Mouse (Mus musculus): ENCODE results near the gene Atxn2. TPM values are rescaled to one million over a fixed set of nuclear protein-coding genes. Genes with fewer than 3 reads are reported as not detected.
"Not testable (repeated sequence)": the region's sequence is repeated elsewhere in the genome, so short reads cannot be mapped to it uniquely, and the experiment has no call there.

Atxn2 gene
- polyA plus RNA-seq, 1 experiment from 2014 or later = 99.2 TPM

DNA sequence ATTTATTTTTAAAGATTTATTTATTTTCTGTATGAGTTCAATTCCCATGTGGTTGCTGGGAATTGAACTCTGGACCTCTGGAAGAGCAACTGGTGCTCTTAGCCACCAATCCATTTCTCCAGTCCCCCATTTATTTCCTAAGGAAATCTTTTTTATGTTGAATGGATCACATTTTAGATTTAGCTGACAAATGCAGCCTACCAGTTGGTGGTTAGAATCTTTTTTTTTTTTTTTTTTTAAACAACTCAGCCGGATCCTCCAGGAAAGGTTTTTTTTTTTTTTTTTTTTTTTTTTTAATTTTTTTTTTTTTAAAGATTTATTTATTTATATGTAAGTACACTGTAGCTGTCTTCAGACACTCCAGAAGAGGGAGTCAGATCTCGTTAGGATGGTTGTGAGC lies 27.0 kb downstream of the Atxn2 start:
- H3K27ac ChIP-seq (ENCODE audit: low read depth, low read length); H3K36me3 ChIP-seq (ENCODE audit: control insufficient read depth, insufficient read depth, low read length); DNase-seq (ENCODE audit: low spot score); H3K9me3 ChIP-seq (ENCODE audit: control insufficient read depth, low read length); ATAC-seq (replicated peaks; ENCODE audit: low FRiP score); H3K4me3 ChIP-seq (ENCODE audit: low read depth, low read length); H3K27me3 ChIP-seq (ENCODE audit: control insufficient read depth, insufficient read depth, low read length); H3K9ac ChIP-seq (ENCODE audit: low read length); H3K4me2 ChIP-seq (ENCODE audit: low read depth, low read length, severe bottlenecking); H3K4me1 ChIP-seq (replicated peaks; ENCODE audit: control insufficient read depth, insufficient read depth, low read length): not testable (repeated sequence)
- 75% methylated on average over 1 of the region's 2 CpGs for WGBS

DNA sequence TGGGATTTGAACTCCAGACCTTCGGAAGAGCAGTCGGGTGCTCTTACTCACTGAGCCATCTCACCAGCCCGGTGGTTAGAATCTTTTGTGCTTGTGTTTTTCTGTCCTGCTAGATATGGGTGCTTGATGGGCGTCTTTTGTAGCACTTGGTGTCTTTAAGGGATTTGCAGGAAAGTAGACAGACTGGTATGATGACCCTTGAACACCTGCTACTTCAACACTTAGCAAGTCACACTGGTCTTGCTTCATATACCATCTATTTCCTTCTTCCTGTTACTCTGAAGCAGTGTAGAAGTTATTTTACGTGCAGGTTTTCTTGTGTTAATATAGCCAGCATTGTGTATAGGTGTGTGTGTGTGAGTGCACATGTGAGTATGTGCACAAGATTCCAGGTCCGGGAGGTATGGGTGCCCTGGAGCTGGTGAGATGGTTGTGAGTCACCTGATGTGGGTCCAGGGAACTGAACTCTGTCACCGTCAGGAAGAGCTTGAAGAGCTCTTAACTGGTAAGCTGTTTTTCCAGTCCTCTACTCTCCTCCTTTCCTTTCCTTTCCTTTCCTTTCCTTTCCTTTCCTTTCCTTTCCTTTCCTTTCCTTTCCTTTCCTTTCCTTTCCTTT lies 27.5 kb downstream of the Atxn2 start:
- Histone ChIP-seq H3K27me3 (ENCODE audit: control insufficient read depth, insufficient read depth, low read length) (no peaks in the 10 kb centered on the region), H3K4me3 (ENCODE audit: low read depth, low read length) (no peak overlapping the region), H3K9me3 (ENCODE audit: control insufficient read depth, low read length) (no peaks in the 10 kb centered on the region), H3K4me1 (replicated peaks; ENCODE audit: control insufficient read depth, insufficient read depth, low read length) (no peaks in the 10 kb centered on the region), H3K9ac (ENCODE audit: low read length) (no peak overlapping the region), H3K4me2 (ENCODE audit: low read depth, low read length, severe bottlenecking) (no peak overlapping the region), H3K36me3 (ENCODE audit: control insufficient read depth, insufficient read depth, low read length) (no peaks in the 10 kb centered on the region), H3K27ac (ENCODE audit: low read depth, low read length) (no peak overlapping the region)
- WGBS = 94% methylated on average over 7 of the region's 7 CpGs
- no peak for ATAC-seq (replicated peaks; ENCODE audit: low FRiP score)
- DNase-seq (ENCODE audit: low spot score) = no peak

DNA sequence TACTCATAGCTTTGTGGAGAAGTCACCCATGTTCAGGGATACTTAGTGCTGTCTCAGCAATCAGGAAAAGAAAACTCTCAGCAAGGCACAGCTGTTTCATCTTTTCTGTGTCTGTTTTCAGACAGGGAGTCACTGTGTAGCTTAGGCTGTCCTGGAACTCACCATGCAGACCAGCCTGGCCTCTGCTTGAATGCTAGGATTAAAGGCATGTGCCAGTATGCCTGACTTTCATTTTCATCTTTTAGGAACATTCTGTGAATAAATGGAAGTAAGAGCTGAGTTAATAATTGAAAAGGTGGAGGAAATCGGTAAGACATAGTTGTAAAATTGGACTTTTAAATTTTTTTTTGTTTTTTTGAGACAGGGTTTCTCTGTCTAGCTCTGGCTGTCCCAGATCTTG lies 29.4 kb downstream of the Atxn2 start:
- no peaks in the 10 kb centered on the region for H3K4me1 ChIP-seq (replicated peaks; ENCODE audit: control insufficient read depth, insufficient read depth, low read length)
- H3K4me3 ChIP-seq (ENCODE audit: low read depth, low read length) = no peak overlapping the region
- H3K36me3 ChIP-seq (ENCODE audit: control insufficient read depth, insufficient read depth, low read length) = no peaks in the 10 kb centered on the region
- ATAC-seq (replicated peaks; ENCODE audit: low FRiP score) = no peak
- no peak for DNase-seq (ENCODE audit: low spot score)
- H3K9ac ChIP-seq (ENCODE audit: low read length) = no peak overlapping the region
- no peaks in the 10 kb centered on the region for H3K9me3 ChIP-seq (ENCODE audit: control insufficient read depth, low read length)
- no peak overlapping the region for H3K27ac ChIP-seq (ENCODE audit: low read depth, low read length)
- no peak overlapping the region for H3K4me2 ChIP-seq (ENCODE audit: low read depth, low read length, severe bottlenecking)
- no peaks in the 10 kb centered on the region for H3K27me3 ChIP-seq (ENCODE audit: control insufficient read depth, insufficient read depth, low read length)
- 93% methylated on average over 1 of the region's 1 CpGs for WGBS

DNA sequence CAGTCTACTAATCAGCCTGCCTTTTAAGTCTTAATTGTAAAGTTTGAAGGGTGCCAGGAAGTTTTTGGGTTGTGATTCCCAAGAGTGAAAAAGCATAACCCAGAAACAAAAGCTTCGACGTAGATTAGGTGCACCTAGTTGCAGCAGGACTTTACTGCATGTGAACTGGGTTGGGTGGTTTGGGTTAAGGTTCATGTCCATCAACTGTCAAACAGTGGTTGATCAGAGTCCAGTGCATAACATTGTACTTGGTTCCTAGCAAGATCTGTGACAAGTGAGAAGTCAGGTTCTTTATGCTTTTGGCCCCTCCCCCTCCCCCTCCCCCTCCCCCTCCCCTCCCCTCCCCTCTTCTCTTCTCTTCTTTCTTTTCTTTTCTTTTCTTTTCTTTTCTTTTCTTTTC lies 31.8 kb downstream of the Atxn2 start:
- H3K4me3 ChIP-seq (ENCODE audit: low read depth, low read length) = no peak overlapping the region
- no peak overlapping the region for H3K9ac ChIP-seq (ENCODE audit: low read length)
- no peaks in the 10 kb centered on the region for H3K9me3 ChIP-seq (ENCODE audit: control insufficient read depth, low read length)
- ATAC-seq (replicated peaks; ENCODE audit: low FRiP score) (no peak), DNase-seq (ENCODE audit: low spot score) (no peak)
- no peak overlapping the region for H3K4me2 ChIP-seq (ENCODE audit: low read depth, low read length, severe bottlenecking)
- WGBS = 95% methylated on average over 2 of the region's 2 CpGs
- no peaks in the 10 kb centered on the region for H3K4me1 ChIP-seq (replicated peaks; ENCODE audit: control insufficient read depth, insufficient read depth, low read length)
- no peak overlapping the region for H3K27ac ChIP-seq (ENCODE audit: low read depth, low read length)
- no peaks in the 10 kb centered on the region for H3K36me3 ChIP-seq (ENCODE audit: control insufficient read depth, insufficient read depth, low read length)
- no peaks in the 10 kb centered on the region for H3K27me3 ChIP-seq (ENCODE audit: control insufficient read depth, insufficient read depth, low read length)

- H3K36me3 ChIP-seq (ENCODE audit: control insufficient read depth, insufficient read depth, low read length); DNase-seq (ENCODE audit: low spot score); H3K9ac ChIP-seq (ENCODE audit: low read length); H3K27me3 ChIP-seq (ENCODE audit: control insufficient read depth, insufficient read depth, low read length); H3K9me3 ChIP-seq (ENCODE audit: control insufficient read depth, low read length); H3K4me3 ChIP-seq (ENCODE audit: low read depth, low read length); H3K27ac ChIP-seq (ENCODE audit: low read depth, low read length); H3K4me2 ChIP-seq (ENCODE audit: low read depth, low read length, severe bottlenecking); ATAC-seq (replicated peaks; ENCODE audit: low FRiP score); H3K4me1 ChIP-seq (replicated peaks; ENCODE audit: control insufficient read depth, insufficient read depth, low read length): not testable (repeated sequence)
- WGBS = 96% methylated on average over 4 of the region's 4 CpGs
Observed at GRCm38 (mm10) chr5:121747884-121748594, 36.9 kb downstream of the Atxn2 start.

DNA sequence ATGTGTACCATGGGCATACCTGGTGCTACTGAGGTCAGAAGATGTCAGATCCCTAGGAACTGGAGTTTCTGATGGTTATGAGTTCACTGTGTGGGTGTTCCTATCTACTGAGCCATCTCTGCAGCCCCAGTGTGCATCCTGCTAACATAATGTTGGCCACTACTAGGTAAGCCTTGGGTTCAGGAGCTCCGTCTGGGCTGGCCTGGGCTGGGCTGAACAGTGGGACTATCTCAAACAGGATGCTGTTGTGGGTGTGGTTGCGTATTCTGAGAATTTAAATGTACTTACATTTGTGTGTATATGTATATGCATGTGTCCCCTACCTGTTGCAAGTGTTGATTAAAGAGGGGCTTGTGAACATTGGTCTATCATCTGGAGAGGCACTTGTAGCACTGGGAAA lies 38.5 kb downstream of the Atxn2 start:
- Histone ChIP-seq H3K4me1 (replicated peaks; ENCODE audit: control insufficient read depth, insufficient read depth, low read length) (no peaks in the 10 kb centered on the region), H3K27ac (ENCODE audit: low read depth, low read length) (no peak overlapping the region), H3K27me3 (ENCODE audit: control insufficient read depth, insufficient read depth, low read length) (no peaks in the 10 kb centered on the region), H3K9ac (ENCODE audit: low read length) (no peak overlapping the region), H3K4me2 (ENCODE audit: low read depth, low read length, severe bottlenecking) (no peak overlapping the region), H3K36me3 (ENCODE audit: control insufficient read depth, insufficient read depth, low read length) (no peaks in the 10 kb centered on the region; the same call in 1 of the 2 replicates), H3K4me3 (ENCODE audit: low read depth, low read length) (no peak overlapping the region), H3K9me3 (ENCODE audit: control insufficient read depth, low read length) (no peaks in the 10 kb centered on the region)
- WGBS = 93% methylated on average over 2 of the region's 2 CpGs
- DNase-seq (ENCODE audit: low spot score) (no peak), ATAC-seq (replicated peaks; ENCODE audit: low FRiP score) (no peak)

DNA sequence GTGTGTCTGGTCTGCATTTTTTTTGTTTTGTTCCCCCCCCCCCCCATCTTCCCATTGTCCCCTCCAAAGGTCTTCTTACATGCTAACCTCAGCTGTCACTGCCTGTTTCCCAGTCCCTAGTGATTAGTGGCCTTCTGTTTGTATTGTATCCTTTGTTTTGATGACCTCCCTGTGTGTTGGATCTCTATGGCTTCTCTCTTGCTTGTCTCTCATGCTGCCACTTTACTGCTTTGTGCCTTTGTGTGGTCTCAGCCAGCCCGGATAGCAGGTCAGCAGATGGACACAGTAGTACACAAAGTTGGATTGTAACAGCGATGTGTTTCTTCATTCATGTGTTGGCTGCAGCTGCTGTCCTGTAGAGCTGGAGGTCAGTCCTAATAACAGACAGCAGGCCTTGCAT lies 46.8 kb downstream of the Atxn2 start:
- 64% methylated on average over 2 of the region's 2 CpGs for WGBS
- no peak overlapping the region for H3K27ac ChIP-seq (ENCODE audit: low read depth, low read length)
- no peaks in the 10 kb centered on the region; the same call in 1 of the 2 replicates for H3K36me3 ChIP-seq (ENCODE audit: control insufficient read depth, insufficient read depth, low read length)

DNA sequence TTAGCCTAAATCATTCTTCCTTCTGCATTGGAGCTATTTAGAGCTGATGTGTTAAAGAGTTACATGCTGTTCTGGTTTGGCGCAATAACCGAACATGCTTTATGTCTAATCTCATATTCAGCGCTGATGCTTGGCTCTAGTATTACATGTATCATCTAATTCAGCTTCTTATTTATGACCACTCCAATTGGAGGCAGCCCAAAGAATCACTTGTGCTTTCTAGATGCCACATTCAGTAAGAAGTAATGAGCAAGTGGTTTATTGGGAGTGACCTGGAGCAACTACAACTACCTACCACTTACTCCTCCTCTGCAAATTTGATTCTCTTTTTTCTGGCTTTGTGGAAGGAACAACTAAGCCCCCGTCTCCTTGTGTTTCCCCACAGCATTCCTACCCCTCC lies 47.2 kb downstream of the Atxn2 start:
- Histone ChIP-seq H3K36me3 (ENCODE audit: control insufficient read depth, insufficient read depth, low read length) (no peaks in the 10 kb centered on the region; the same call in 1 of the 2 replicates), H3K4me2 (ENCODE audit: low read depth, low read length, severe bottlenecking) (no peak overlapping the region), H3K27ac (ENCODE audit: low read depth, low read length) (no peak overlapping the region), H3K9me3 (ENCODE audit: control insufficient read depth, low read length) (no peaks in the 10 kb centered on the region), H3K4me3 (ENCODE audit: low read depth, low read length) (no peak overlapping the region), H3K27me3 (ENCODE audit: control insufficient read depth, insufficient read depth, low read length) (no peaks in the 10 kb centered on the region), H3K9ac (ENCODE audit: low read length) (no peak overlapping the region), H3K4me1 (replicated peaks; ENCODE audit: control insufficient read depth, insufficient read depth, low read length) (no peaks in the 10 kb centered on the region)
- 85% methylated on average over 4 of the region's 4 CpGs for WGBS
- ATAC-seq (replicated peaks; ENCODE audit: low FRiP score) (no peak), DNase-seq (ENCODE audit: low spot score) (no peak)

More for the DNA sequence above, 46.8 kb downstream of the Atxn2 start:
- Histone ChIP-seq H3K9ac (ENCODE audit: low read length) (no peak overlapping the region), H3K9me3 (ENCODE audit: control insufficient read depth, low read length) (no peaks in the 10 kb centered on the region), H3K4me3 (ENCODE audit: low read depth, low read length) (no peak overlapping the region), H3K27me3 (ENCODE audit: control insufficient read depth, insufficient read depth, low read length) (no peaks in the 10 kb centered on the region), H3K4me2 (ENCODE audit: low read depth, low read length, severe bottlenecking) (no peak overlapping the region), H3K4me1 (replicated peaks; ENCODE audit: control insufficient read depth, insufficient read depth, low read length) (no peaks in the 10 kb centered on the region)
- DNase-seq (ENCODE audit: low spot score) (no peak), ATAC-seq (replicated peaks; ENCODE audit: low FRiP score) (no peak)

GRCm38 (mm10) chr5:121759921-121760320 lies 48.8 kb downstream of the Atxn2 start:
- Histone ChIP-seq H3K4me3 (ENCODE audit: low read depth, low read length) (no peak overlapping the region), H3K4me1 (replicated peaks; ENCODE audit: control insufficient read depth, insufficient read depth, low read length) (no peaks in the 10 kb centered on the region), H3K27ac (ENCODE audit: low read depth, low read length) (no peak overlapping the region), H3K4me2 (ENCODE audit: low read depth, low read length, severe bottlenecking) (no peak overlapping the region), H3K9me3 (ENCODE audit: control insufficient read depth, low read length) (no peaks in the 10 kb centered on the region), H3K36me3 (ENCODE audit: control insufficient read depth, insufficient read depth, low read length) (no peaks in the 10 kb centered on the region; the same call in 1 of the 2 replicates), H3K9ac (ENCODE audit: low read length) (no peak overlapping the region), H3K27me3 (ENCODE audit: control insufficient read depth, insufficient read depth, low read length) (no peaks in the 10 kb centered on the region)
- no peak for ATAC-seq (replicated peaks; ENCODE audit: low FRiP score)
- DNase-seq (ENCODE audit: low spot score) = no peak
- 92% methylated on average over 4 of the region's 4 CpGs for WGBS

Measured in forebrain, embryonic 11.5 days (tissue).